Mouse (Mus musculus) erythroblast, embryonic 14.5 days (primary cell): ENCODE measurements around the gene Cwc27.

Source experiments
- GATA1 ChIP-seq: IDR thresholded peaks from 2 replicates; pipeline ENCODE4 v1.6.1; 2012; ENCODE audit warnings: low read length, inconsistent platforms, mixed read lengths
- TAL1 ChIP-seq: IDR thresholded peaks from 3 replicates; pipeline ENCODE4 v1.6.1; 2012; ENCODE audit warnings: low read length, inconsistent platforms, mixed read lengths

DNA sequence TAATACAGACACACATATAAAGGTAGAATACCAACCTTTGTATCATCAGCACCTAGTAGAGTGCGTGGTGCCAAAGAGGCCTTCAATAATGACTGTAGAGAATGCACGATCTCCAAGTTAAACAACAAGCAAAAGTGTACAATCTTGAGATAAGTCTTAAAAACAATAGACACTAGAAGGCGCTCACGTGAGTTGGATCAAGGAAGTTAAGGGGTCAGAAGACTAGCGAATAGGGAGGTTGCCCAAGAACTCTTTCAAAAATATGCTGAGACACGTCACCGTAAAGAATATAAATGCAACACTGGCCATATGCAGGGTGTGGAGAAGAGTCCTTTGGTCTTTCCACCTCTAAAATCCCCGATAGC is 690 bp downstream of the Cwc27 start:
- TF ChIP-seq TAL1 (no peak), GATA1 (no peak)
